7 mouse cellular contexts compared by ENCODE assay signal in genomic region chr13:60019291-60020174, GRCm38 (mm10).
DNase-seq lines count a peak whose midpoint lies in the region.

No protein-coding gene starts in this region.

- DNase-seq in Muller cell, postnatal 12 days (ENCODE audit: inconsistent ontology term) = peak; percentile 66
- DNase-seq in adrenal gland, adult 8-10 months = peak; percentile 53
- DNase-seq in heart, adult 18-20 months = peak; percentile 71 to 81
- DNase-seq in kidney, postnatal 14 days = peak; percentile 48
- peak; percentile 17 for DNase-seq in yolk sac, embryonic 10.5 days (ENCODE audit: low spot score)
- DNase-seq in cerebellum, adult 11 months = no peak
- no peak for DNase-seq in thymus, postnatal 4 days

Comparison
In these comparisons a context has a peak if more than half of its experiments do, and no peak if none do; other contexts are left out.
1. DNase-seq: peak in Muller cell, postnatal 12 days (single experiment), adrenal gland, adult 8-10 months (single experiment), heart, adult 18-20 months (2 of 2), kidney, postnatal 14 days (single experiment) and yolk sac, embryonic 10.5 days (single experiment); none in cerebellum, adult 11 months (single experiment) and thymus, postnatal 4 days (single experiment).